Mouse (Mus musculus) forebrain, embryonic 14.5 days (tissue): Measurements from ENCODE around the gene Hip1r. TPM values are rescaled to one million over a fixed set of nuclear protein-coding genes. Genes with fewer than 3 reads are reported as not detected.

Source experiments
- ATAC-seq: fragments of 200-750 bp; cut with Nextera tagmentation; 2 replicates; pipeline ENCODE4 v1.8.0; 2017; ENCODE audit warnings: mild to moderate bottlenecking, moderate library complexity
- DNase-seq: peaks from one replicate; pipeline ENCODE4 v3.0.0-alpha.2; 2015; ENCODE audit warnings: low spot score
- H3K27ac ChIP-seq: fragments of 300-500 bp; sonication (generic); 2 replicates; pipeline ENCODE4 v1.5.1; 2014; ENCODE audit warnings: low read depth, mild to moderate bottlenecking, control low read depth, low read length, moderate library complexity
- H3K27me3 ChIP-seq: fragments of 300-500 bp; sonication (generic); replicated peaks from 2 replicates; pipeline ENCODE4 v1.6.1; 2014; ENCODE audit warnings: low read length, control low read depth, mixed read lengths; ENCODE audit not compliant: control insufficient read depth, insufficient read depth
- H3K36me3 ChIP-seq: fragments of 300-500 bp; sonication (generic); 2 replicates; pipeline ENCODE4 v1.6.1; 2014; ENCODE audit warnings: low read length, control low read depth; ENCODE audit not compliant: control insufficient read depth, insufficient read depth
- H3K4me1 ChIP-seq: fragments of 300-500 bp; sonication (generic); 2 replicates; pipeline ENCODE4 v1.6.1; 2014; ENCODE audit warnings: antibody characterized with exemption, low read length, control low read depth; ENCODE audit not compliant: control insufficient read depth, insufficient read depth
- H3K4me2 ChIP-seq: fragments of 300-500 bp; sonication (generic); 2 replicates; pipeline ENCODE4 v1.6.1; 2014; ENCODE audit warnings: mild to moderate bottlenecking, control low read depth, low read length
- H3K4me3 ChIP-seq: fragments of 300-500 bp; sonication (generic); 2 replicates; pipeline ENCODE4 v1.5.1; 2014; ENCODE audit warnings: low read depth, low read length, control low read depth
- H3K9ac ChIP-seq: fragments of 300-500 bp; sonication (generic); 2 replicates; pipeline ENCODE4 v1.6.1; 2014; ENCODE audit warnings: mild to moderate bottlenecking, low read length, control low read depth, moderate library complexity
- H3K9me3 ChIP-seq: fragments of 300-500 bp; sonication (generic); replicated peaks from 2 replicates; pipeline ENCODE4 v1.6.1; 2016; ENCODE audit warnings: low read length, control low read depth, mixed read lengths; ENCODE audit not compliant: control insufficient read depth
- WGBS: fragments of 180-500 bp; shearing (Covaris S2); extraction: QIAGEN DNeasy Blood & Tissue Kit; methylation state at CpG from one replicate; pipeline ENCODE4 v1.1.7; 2014; 5-methylcytosine and 5-hydroxymethylcytosine counted together
- polyA plus RNA-seq: library from polyadenylated mRNA; unstranded; fragments of >200 nt; fragmentation: Nextera tagmentation; extraction: Ambion mirVana; gene quantifications from 2 replicates; pipeline ENCODE4 v1.2.1, GENCODE M21; 2014

The Hip1r gene
- polyA plus RNA-seq, 1 experiment from 2014 or later, result 12.4 TPM

- no peaks in the 10 kb centered on the region for H3K27me3 ChIP-seq
- peak overlapping the region; percentile 99 for H3K4me3 ChIP-seq
- no peaks in the 10 kb centered on the region for H3K9me3 ChIP-seq
- no peak overlapping the region; the same call in 1 of the 2 replicates for H3K9ac ChIP-seq
- H3K27ac ChIP-seq, result peak overlapping the region; percentile 52
- peaks cover 52% of the 10 kb centered on the region for H3K4me1 ChIP-seq
- peak overlapping the region; percentile 64 for H3K4me2 ChIP-seq
- no peak for DNase-seq
- peaks cover 11% of the 10 kb centered on the region for H3K36me3 ChIP-seq
- no peak for ATAC-seq
- WGBS, result 89% methylated on average over 19 of the region's 19 CpGs
These were observed 56.0 kb downstream of the Hip1r start for GRCm38 (mm10) chr5:124029220-124030035.

- Histone ChIP-seq H3K4me1 (peaks cover 42% of the 10 kb centered on the region), H3K9ac (peak overlapping the region; percentile 99), H3K27me3 (no peaks in the 10 kb centered on the region), H3K27ac (peak overlapping the region; percentile 88), H3K4me3 (peak overlapping the region; percentile 99), H3K9me3 (no peaks in the 10 kb centered on the region), H3K4me2 (peak overlapping the region; percentile 64), H3K36me3 (peaks cover 11% of the 10 kb centered on the region)
- ATAC-seq (peak; percentile 18), DNase-seq (peak; percentile 79)
- 14% methylated on average over 12 of the region's 12 CpGs for WGBS
These were observed 57.1 kb downstream of the Hip1r start for GRCm38 (mm10) chr5:124030386-124031067.

- H3K27ac ChIP-seq, result peak overlapping the region; percentile 88
- DNase-seq (peak; percentile 29), ATAC-seq (peak; percentile 40)
- H3K4me1 ChIP-seq, result peaks cover 34% of the 10 kb centered on the region
- no peaks in the 10 kb centered on the region for H3K9me3 ChIP-seq
- peak overlapping the region; percentile 64 for H3K4me2 ChIP-seq
- H3K9ac ChIP-seq, result peak overlapping the region; percentile 99
- no peaks in the 10 kb centered on the region for H3K27me3 ChIP-seq
- under 1% methylated on average over 26 of the region's 26 CpGs for WGBS
- peaks cover 5% of the 10 kb centered on the region; the same call in 1 of the 2 replicates for H3K36me3 ChIP-seq
- peak overlapping the region; percentile 99 for H3K4me3 ChIP-seq
These were observed 57.9 kb downstream of the Hip1r start for GRCm38 (mm10) chr5:124031068-124031955.

- H3K4me2 ChIP-seq, result peak within 1 kb of the TSS; percentile 64
- WGBS, result under 1% methylated on average over 52 of the region's 52 CpGs
These were observed 58.6 kb downstream of the Hip1r start, which contains the start of gene Vps37b for GRCm38 (mm10) chr5:124032001-124032508. Vps37b (minus strand) TSS chr5:124032270.

GRCm38 (mm10) chr5:124034471-124034870 lies 61.0 kb downstream of the Hip1r start:
- WGBS, result 81% methylated on average over 11 of the region's 11 CpGs
- ATAC-seq, result no peak
- H3K36me3 ChIP-seq, result no peaks in the 10 kb centered on the region

More at GRCm38 (mm10) chr5:124032001-124032508, 58.6 kb downstream of the Hip1r start, which contains the start of gene Vps37b:
- Histone ChIP-seq H3K9ac (peak within 1 kb of the TSS; percentile 99), H3K9me3 (no peaks in the 10 kb centered on the region), H3K4me1 (peaks cover 29% of the 10 kb centered on the region), H3K4me3 (peak within 1 kb of the TSS; percentile 99), H3K36me3 (no peaks in the 10 kb centered on the region), H3K27ac (peak within 1 kb of the TSS; percentile 88), H3K27me3 (no peaks in the 10 kb centered on the region)
- ATAC-seq (peak; percentile 74), DNase-seq (peak; percentile 93)

GRCm38 (mm10) chr5:124035406-124035805 lies 62.0 kb downstream of the Hip1r start:
- Histone ChIP-seq H3K27ac (no peak overlapping the region), H3K9me3 (no peaks in the 10 kb centered on the region), H3K4me1 (peaks cover 2% of the 10 kb centered on the region; the same call in 1 of the 2 replicates), H3K27me3 (no peaks in the 10 kb centered on the region), H3K36me3 (no peaks in the 10 kb centered on the region), H3K4me2 (no peak overlapping the region), H3K9ac (no peak overlapping the region), H3K4me3 (no peak overlapping the region)
- ATAC-seq (no peak), DNase-seq (no peak)
- WGBS, result 85% methylated on average over 9 of the region's 9 CpGs

More at GRCm38 (mm10) chr5:124034471-124034870, 61.0 kb downstream of the Hip1r start:
- Histone ChIP-seq H3K4me3 (no peak overlapping the region), H3K9me3 (no peaks in the 10 kb centered on the region), H3K27me3 (no peaks in the 10 kb centered on the region), H3K4me2 (no peak overlapping the region), H3K4me1 (peaks cover 10% of the 10 kb centered on the region), H3K9ac (no peak overlapping the region), H3K27ac (no peak overlapping the region)
- no peak for DNase-seq

GRCm38 (mm10) chr5:124035806-124036205 lies 62.4 kb downstream of the Hip1r start:
- Histone ChIP-seq H3K27ac (no peak overlapping the region), H3K4me1 (peaks cover 2% of the 10 kb centered on the region; the same call in 1 of the 2 replicates), H3K4me3 (no peak overlapping the region), H3K27me3 (no peaks in the 10 kb centered on the region), H3K9me3 (no peaks in the 10 kb centered on the region), H3K36me3 (no peaks in the 10 kb centered on the region), H3K9ac (no peak overlapping the region), H3K4me2 (no peak overlapping the region)
- ATAC-seq, result no peak
- no peak for DNase-seq
- 74% methylated on average over 8 of the region's 8 CpGs for WGBS

- Histone ChIP-seq H3K4me3 (no peak overlapping the region), H3K4me1 (peaks cover 2% of the 10 kb centered on the region; the same call in 1 of the 2 replicates), H3K27me3 (no peaks in the 10 kb centered on the region), H3K9me3 (no peaks in the 10 kb centered on the region), H3K9ac (no peak overlapping the region), H3K36me3 (no peaks in the 10 kb centered on the region), H3K27ac (no peak overlapping the region), H3K4me2 (no peak overlapping the region)
- peak; percentile 44 for DNase-seq
- ATAC-seq, result no peak
- 35% methylated on average over 6 of the region's 6 CpGs for WGBS
These were observed 62.9 kb downstream of the Hip1r start for GRCm38 (mm10) chr5:124036341-124036740.
